Mouse (Mus musculus): ENCODE results near the gene Gm10436. TPM values are rescaled to one million over a fixed set of nuclear protein-coding genes. Genes with fewer than 3 reads are reported as not detected.

The Gm10436 gene
- polyA plus RNA-seq (2012; rRNA removed; ENCODE audit: low replicate concordance) = not detected in 2 replicates

GRCm38 (mm10) chr12:88182008-88182407 is at the start of gene Gm10436:
Gene Gm10436 (minus strand): TSS chr12:88182108.

Other genes starting within 250 kb of the Gm10436 start
- not detected in 2 replicates for gene Gm2042, start 228.0 kb downstream of the Gm10436 start, polyA plus RNA-seq (2012; rRNA removed; ENCODE audit: low replicate concordance)
- not detected in 2 replicates for gene Gm2075, start 170.3 kb downstream of the Gm10436 start, polyA plus RNA-seq (2012; rRNA removed; ENCODE audit: low replicate concordance)
- gene Gm6803, start 163.3 kb downstream of the Gm10436 start, polyA plus RNA-seq (2012; rRNA removed; ENCODE audit: low replicate concordance) = not detected in 2 replicates
- not detected in 2 replicates for gene Gm2056, start 155.1 kb downstream of the Gm10436 start, polyA plus RNA-seq (2012; rRNA removed; ENCODE audit: low replicate concordance)
- gene Gm16368, start 98.4 kb downstream of the Gm10436 start, polyA plus RNA-seq (2012; rRNA removed; ENCODE audit: low replicate concordance) = not detected in 2 replicates
- gene Gm8332, start 68.0 kb upstream of the Gm10436 start, polyA plus RNA-seq (2012; rRNA removed; ENCODE audit: low replicate concordance) = not detected in 2 replicates
- not detected in 2 replicates for gene Gm5662, start 92.4 kb upstream of the Gm10436 start, polyA plus RNA-seq (2012; rRNA removed; ENCODE audit: low replicate concordance)
- gene Gm5039, start 141.9 kb upstream of the Gm10436 start, polyA plus RNA-seq (2012; rRNA removed; ENCODE audit: low replicate concordance) = not detected in 2 replicates
- 31.7 and 42.0 TPM in 2 replicates for gene Adck1, start 178.4 kb upstream of the Gm10436 start, polyA plus RNA-seq (2012; rRNA removed; ENCODE audit: low replicate concordance)

All from mammary gland, adult 2 months (tissue).